Mouse (Mus musculus): ENCODE measurements around the gene Ctbp1. TPM values are rescaled to one million over a fixed set of nuclear protein-coding genes. Genes with fewer than 3 reads are reported as not detected.

Gene Ctbp1
- polyA plus RNA-seq, 1 experiment from 2014 or later: 232 TPM

DNA sequence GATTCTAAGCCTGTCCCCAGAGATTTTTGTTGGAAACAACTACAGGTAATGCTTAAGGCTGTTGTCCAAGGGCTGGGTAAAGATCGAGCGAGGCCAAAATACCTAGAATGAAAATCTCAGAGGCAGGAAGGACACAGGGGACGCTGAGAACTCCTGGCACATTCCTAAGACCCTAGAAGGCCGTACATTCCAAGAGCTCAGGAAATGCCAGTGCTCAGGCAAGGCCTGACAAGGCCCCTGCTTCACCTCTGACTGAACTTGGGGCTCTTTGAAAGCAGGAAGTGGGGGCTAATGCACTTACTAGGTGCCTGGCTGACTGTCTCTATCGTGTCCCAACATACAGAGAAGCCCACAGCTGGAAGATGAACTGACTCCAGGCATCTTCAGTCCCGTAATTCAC is 52.4 kb downstream of the Ctbp1 start:
- no peak for ATAC-seq (replicated peaks; ENCODE audit: insufficient number of reproducible peaks, low FRiP score, low TSS enrichment)
- Histone ChIP-seq H3K9ac (ENCODE audit: low read depth, low read length) (no peak overlapping the region), H3K9me3 (replicated peaks; ENCODE audit: control insufficient read depth, low read length) (no peaks in the 10 kb centered on the region), H3K4me1 (ENCODE audit: control insufficient read depth, insufficient read depth, low read length) (peaks cover 61% of the 10 kb centered on the region), H3K36me3 (ENCODE audit: control insufficient read depth, insufficient read depth, low read length) (no peaks in the 10 kb centered on the region), H3K4me3 (ENCODE audit: low read depth, low read length) (no peak overlapping the region), H3K27me3 (ENCODE audit: control insufficient read depth, insufficient read depth, low read length) (no peaks in the 10 kb centered on the region), H3K4me2 (no peak overlapping the region), H3K27ac (ENCODE audit: low read depth, low read length) (0 out of 2 replicates have a peak overlapping the region, but pooled peaks have one; percentile 19)
- WGBS (ENCODE audit: insufficient replicate concordance): 16% methylated on average over 6 of the region's 6 CpGs

- Histone ChIP-seq H3K36me3 (ENCODE audit: control insufficient read depth, insufficient read depth, low read length) (no peaks in the 10 kb centered on the region), H3K4me3 (ENCODE audit: low read depth, low read length) (no peak overlapping the region), H3K4me1 (ENCODE audit: control insufficient read depth, insufficient read depth, low read length) (peaks cover 68% of the 10 kb centered on the region), H3K9me3 (replicated peaks; ENCODE audit: control insufficient read depth, low read length) (no peaks in the 10 kb centered on the region), H3K27ac (ENCODE audit: low read depth, low read length) (no peak overlapping the region), H3K27me3 (ENCODE audit: control insufficient read depth, insufficient read depth, low read length) (no peaks in the 10 kb centered on the region), H3K9ac (ENCODE audit: low read depth, low read length) (no peak overlapping the region), H3K4me2 (no peak overlapping the region)
- 73% methylated on average over 10 of the region's 10 CpGs for WGBS (ENCODE audit: insufficient replicate concordance)
- no peak for ATAC-seq (replicated peaks; ENCODE audit: insufficient number of reproducible peaks, low FRiP score, low TSS enrichment)
Measured at GRCm38 (mm10) chr5:33220350-33221044, 54.3 kb downstream of the Ctbp1 start.

- Histone ChIP-seq H3K9ac (ENCODE audit: low read depth, low read length) (no peak overlapping the region), H3K4me1 (ENCODE audit: control insufficient read depth, insufficient read depth, low read length) (peaks cover 62% of the 10 kb centered on the region), H3K27ac (ENCODE audit: low read depth, low read length) (no peak overlapping the region), H3K9me3 (replicated peaks; ENCODE audit: control insufficient read depth, low read length) (no peaks in the 10 kb centered on the region), H3K27me3 (ENCODE audit: control insufficient read depth, insufficient read depth, low read length) (no peaks in the 10 kb centered on the region), H3K36me3 (ENCODE audit: control insufficient read depth, insufficient read depth, low read length) (no peaks in the 10 kb centered on the region), H3K4me3 (ENCODE audit: low read depth, low read length) (no peak overlapping the region), H3K4me2 (no peak overlapping the region)
- no peak for ATAC-seq (replicated peaks; ENCODE audit: insufficient number of reproducible peaks, low FRiP score, low TSS enrichment)
- WGBS (ENCODE audit: insufficient replicate concordance): 82% methylated on average over 4 of the region's 4 CpGs
Measured at GRCm38 (mm10) chr5:33219831-33220230, 55.0 kb downstream of the Ctbp1 start.

DNA sequence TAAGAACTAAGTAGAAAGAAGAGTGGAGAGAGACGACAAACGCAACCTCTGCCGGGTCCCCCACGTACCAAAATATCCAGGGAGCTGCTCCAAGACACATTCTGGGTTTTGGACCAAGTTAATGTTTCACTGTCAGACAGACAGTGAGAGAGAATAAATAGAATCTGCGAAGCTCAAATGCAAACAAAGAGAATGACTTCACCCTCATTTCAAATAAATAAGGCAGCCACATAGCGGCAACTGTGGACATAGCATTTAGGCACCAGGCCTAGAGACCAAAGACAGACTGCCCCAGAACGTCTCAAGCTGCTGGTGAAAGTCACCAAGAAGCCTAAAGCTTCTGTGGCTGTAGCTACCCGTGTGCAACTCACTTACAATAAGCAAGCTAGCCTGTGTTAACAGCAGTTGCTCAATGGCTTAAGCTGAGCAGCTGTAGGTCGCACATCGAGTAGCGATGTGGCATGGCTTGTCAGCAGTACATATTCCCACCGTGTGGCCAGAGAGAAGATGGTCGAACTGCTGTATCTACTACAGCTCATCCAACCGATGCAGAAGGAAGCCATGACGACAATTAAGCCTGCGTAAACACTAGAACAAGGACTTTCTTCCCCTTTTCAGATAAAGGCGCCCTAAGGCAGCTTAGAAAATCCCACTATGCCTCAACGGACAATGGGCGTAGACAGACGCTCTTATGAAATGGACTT is 55.9 kb downstream of the Ctbp1 start:
- peaks cover 56% of the 10 kb centered on the region for H3K4me1 ChIP-seq (ENCODE audit: control insufficient read depth, insufficient read depth, low read length)
- 77% methylated on average over 20 of the region's 20 CpGs for WGBS (ENCODE audit: insufficient replicate concordance)
- H3K9ac ChIP-seq (ENCODE audit: low read depth, low read length): no peak overlapping the region
- H3K4me3 ChIP-seq (ENCODE audit: low read depth, low read length): no peak overlapping the region
- no peaks in the 10 kb centered on the region for H3K27me3 ChIP-seq (ENCODE audit: control insufficient read depth, insufficient read depth, low read length)
- no peaks in the 10 kb centered on the region for H3K9me3 ChIP-seq (replicated peaks; ENCODE audit: control insufficient read depth, low read length)
- no peak overlapping the region for H3K4me2 ChIP-seq
- ATAC-seq (replicated peaks; ENCODE audit: insufficient number of reproducible peaks, low FRiP score, low TSS enrichment): no peak
- no peaks in the 10 kb centered on the region for H3K36me3 ChIP-seq (ENCODE audit: control insufficient read depth, insufficient read depth, low read length)
- peak overlapping the region; percentile 74 for H3K27ac ChIP-seq (ENCODE audit: low read depth, low read length)

GRCm38 (mm10) chr5:33218081-33218480 is 56.7 kb downstream of the Ctbp1 start, which contains the start of gene Spon2:
Gene Spon2 (minus strand): TSS chr5:33218455.
- peak; percentile 47 for ATAC-seq (replicated peaks; ENCODE audit: insufficient number of reproducible peaks, low FRiP score, low TSS enrichment)
- H3K9ac ChIP-seq (ENCODE audit: low read depth, low read length): peak within 1 kb of the TSS; percentile 58
- H3K4me1 ChIP-seq (ENCODE audit: control insufficient read depth, insufficient read depth, low read length): peaks cover 48% of the 10 kb centered on the region
- H3K4me2 ChIP-seq: peak within 1 kb of the TSS; percentile 50
- no peaks in the 10 kb centered on the region for H3K36me3 ChIP-seq (ENCODE audit: control insufficient read depth, insufficient read depth, low read length)
- WGBS (ENCODE audit: insufficient replicate concordance): 17% methylated on average over 5 of the region's 5 CpGs
- no peaks in the 10 kb centered on the region for H3K27me3 ChIP-seq (ENCODE audit: control insufficient read depth, insufficient read depth, low read length)
- peak within 1 kb of the TSS; percentile 74 for H3K27ac ChIP-seq (ENCODE audit: low read depth, low read length)
- peak within 1 kb of the TSS; percentile 24 for H3K4me3 ChIP-seq (ENCODE audit: low read depth, low read length)
- H3K9me3 ChIP-seq (replicated peaks; ENCODE audit: control insufficient read depth, low read length): no peaks in the 10 kb centered on the region

GRCm38 (mm10) chr5:33217663-33218062 is 57.1 kb downstream of the Ctbp1 start:
- Histone ChIP-seq H3K4me2 (peak overlapping the region; percentile 50), H3K27me3 (ENCODE audit: control insufficient read depth, insufficient read depth, low read length) (no peaks in the 10 kb centered on the region), H3K4me1 (ENCODE audit: control insufficient read depth, insufficient read depth, low read length) (peaks cover 43% of the 10 kb centered on the region), H3K36me3 (ENCODE audit: control insufficient read depth, insufficient read depth, low read length) (no peaks in the 10 kb centered on the region), H3K4me3 (ENCODE audit: low read depth, low read length) (peak overlapping the region; percentile 24), H3K9ac (ENCODE audit: low read depth, low read length) (peak overlapping the region; percentile 58), H3K9me3 (replicated peaks; ENCODE audit: control insufficient read depth, low read length) (no peaks in the 10 kb centered on the region), H3K27ac (ENCODE audit: low read depth, low read length) (peak overlapping the region; percentile 74)
- ATAC-seq (replicated peaks; ENCODE audit: insufficient number of reproducible peaks, low FRiP score, low TSS enrichment): peak; percentile 4; the same call in 1 of the 2 replicates
- WGBS (ENCODE audit: insufficient replicate concordance): 20% methylated on average over 3 of the region's 3 CpGs

DNA sequence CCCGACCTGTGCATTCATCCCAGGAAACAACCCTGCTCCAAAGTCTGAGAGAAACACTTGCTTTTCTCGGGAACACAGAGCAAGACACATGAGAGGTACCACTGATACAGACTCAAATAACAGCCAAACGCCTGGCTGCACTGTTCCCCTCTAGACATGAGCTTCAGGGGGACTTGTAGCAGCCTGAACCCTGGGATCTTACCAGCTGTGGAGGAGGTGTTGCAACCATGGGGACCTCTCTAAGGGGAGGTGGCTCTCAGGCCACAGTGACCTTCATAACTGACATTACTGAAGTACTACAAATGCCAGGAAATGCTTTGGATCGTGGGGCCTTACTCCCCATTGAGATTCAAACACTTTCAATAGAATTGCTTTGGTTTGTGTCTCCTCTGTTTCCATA is 60.1 kb downstream of the Ctbp1 start:
- H3K4me1 ChIP-seq (ENCODE audit: control insufficient read depth, insufficient read depth, low read length): peaks cover 33% of the 10 kb centered on the region
- H3K4me2 ChIP-seq: no peak overlapping the region
- no peak overlapping the region for H3K27ac ChIP-seq (ENCODE audit: low read depth, low read length)
- ATAC-seq (replicated peaks; ENCODE audit: insufficient number of reproducible peaks, low FRiP score, low TSS enrichment): no peak
- WGBS (ENCODE audit: insufficient replicate concordance): 57% methylated on average over 4 of the region's 4 CpGs
- H3K9ac ChIP-seq (ENCODE audit: low read depth, low read length): no peak overlapping the region
- no peaks in the 10 kb centered on the region for H3K27me3 ChIP-seq (ENCODE audit: control insufficient read depth, insufficient read depth, low read length)
- no peak overlapping the region for H3K4me3 ChIP-seq (ENCODE audit: low read depth, low read length)
- no peaks in the 10 kb centered on the region for H3K36me3 ChIP-seq (ENCODE audit: control insufficient read depth, insufficient read depth, low read length)
- H3K9me3 ChIP-seq (replicated peaks; ENCODE audit: control insufficient read depth, low read length): no peaks in the 10 kb centered on the region

DNA sequence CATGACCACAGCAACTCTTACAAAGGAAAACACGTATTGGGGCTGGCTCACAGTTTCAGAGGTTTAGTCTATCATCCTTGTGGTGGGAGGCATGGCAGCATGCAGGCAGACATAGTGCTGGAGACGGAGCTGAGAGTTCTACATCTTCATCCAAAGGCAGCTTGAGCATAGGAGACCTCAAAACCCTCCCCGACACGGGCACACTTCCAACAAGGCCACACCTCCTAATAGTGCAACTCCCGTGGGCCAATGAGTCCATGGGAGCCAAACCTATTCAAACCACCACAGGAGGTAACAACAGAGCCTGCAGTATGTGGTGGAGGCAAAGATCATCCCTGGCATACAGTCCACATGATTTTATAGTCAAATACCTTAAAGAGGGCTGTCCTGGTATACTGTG is 63.5 kb downstream of the Ctbp1 start:
- WGBS (ENCODE audit: insufficient replicate concordance): 80% methylated on average over 5 of the region's 5 CpGs
- no peak overlapping the region for H3K4me3 ChIP-seq (ENCODE audit: low read depth, low read length)
- 0 out of 2 replicates have a peak, but pooled peaks cover 11% of the 10 kb centered on the region for H3K4me1 ChIP-seq (ENCODE audit: control insufficient read depth, insufficient read depth, low read length)
- no peak overlapping the region for H3K27ac ChIP-seq (ENCODE audit: low read depth, low read length)
- H3K9me3 ChIP-seq (replicated peaks; ENCODE audit: control insufficient read depth, low read length): no peaks in the 10 kb centered on the region
- no peak overlapping the region for H3K9ac ChIP-seq (ENCODE audit: low read depth, low read length)
- no peaks in the 10 kb centered on the region for H3K36me3 ChIP-seq (ENCODE audit: control insufficient read depth, insufficient read depth, low read length)
- no peaks in the 10 kb centered on the region for H3K27me3 ChIP-seq (ENCODE audit: control insufficient read depth, insufficient read depth, low read length)
- ATAC-seq (replicated peaks; ENCODE audit: insufficient number of reproducible peaks, low FRiP score, low TSS enrichment): no peak
- H3K4me2 ChIP-seq: no peak overlapping the region

All from heart, embryonic 11.5 days (tissue).